Mouse (Mus musculus): Measurements from ENCODE around the gene Slc25a31. TPM values are rescaled to one million over a fixed set of nuclear protein-coding genes. Genes with fewer than 3 reads are reported as not detected.

The Slc25a31 gene
- polyA plus RNA-seq, 1 experiment from 2014 or later = 0.34 TPM

- Histone ChIP-seq H3K9ac (replicated peaks) (peak within 1 kb of the TSS; percentile 87), H3K27ac (peak within 1 kb of the TSS; percentile 93), H3K9me3 (no peaks in the 10 kb centered on the region), H3K4me1 (replicated peaks) (peaks cover 19% of the 10 kb centered on the region), H3K36me3 (no peaks in the 10 kb centered on the region), H3K4me2 (replicated peaks) (peak within 1 kb of the TSS; percentile 77), H3K27me3 (0 out of 2 replicates have a peak, but pooled peaks cover 3% of the 10 kb centered on the region), H3K4me3 (replicated peaks) (peak within 1 kb of the TSS; percentile 82)
- ATAC-seq = no peak
- WGBS = 14% methylated on average over 16 of the region's 16 CpGs
Measured at GRCm38 (mm10) chr3:40744024-40744835, 35.6 kb downstream of the Slc25a31 start, which contains the start of gene Hspa4l. Gene Hspa4l (plus strand): TSS chr3:40744495.

- Histone ChIP-seq H3K4me3 (replicated peaks) (peak overlapping the region; percentile 82), H3K9me3 (no peaks in the 10 kb centered on the region), H3K4me2 (replicated peaks) (peak overlapping the region; percentile 77), H3K27me3 (0 out of 2 replicates have a peak, but pooled peaks cover 3% of the 10 kb centered on the region), H3K9ac (replicated peaks) (peak overlapping the region; percentile 87), H3K27ac (peak overlapping the region; percentile 93), H3K36me3 (no peaks in the 10 kb centered on the region), H3K4me1 (replicated peaks) (peaks cover 19% of the 10 kb centered on the region)
- under 1% methylated on average over 33 of the region's 93 CpGs for WGBS
- peak; percentile 97 for ATAC-seq
Measured at GRCm38 (mm10) chr3:40744836-40745660, 36.4 kb downstream of the Slc25a31 start.

GRCm38 (mm10) chr3:40745661-40746547 lies 37.2 kb downstream of the Slc25a31 start:
- Histone ChIP-seq H3K36me3 (no peaks in the 10 kb centered on the region), H3K27ac (peak overlapping the region; percentile 93), H3K9me3 (no peaks in the 10 kb centered on the region), H3K4me2 (replicated peaks) (peak overlapping the region; percentile 77), H3K9ac (replicated peaks) (peak overlapping the region; percentile 87), H3K4me1 (replicated peaks) (peaks cover 19% of the 10 kb centered on the region), H3K4me3 (replicated peaks) (peak overlapping the region; percentile 82), H3K27me3 (0 out of 2 replicates have a peak, but pooled peaks cover 3% of the 10 kb centered on the region)
- under 1% methylated on average over 37 of the region's 37 CpGs for WGBS
- ATAC-seq = no peak

- H3K4me2 ChIP-seq (replicated peaks) = no peak overlapping the region
- H3K36me3 ChIP-seq = peaks cover 61% of the 10 kb centered on the region
- H3K27ac ChIP-seq = no peak overlapping the region
- ATAC-seq = no peak
- 91% methylated on average over 3 of the region's 3 CpGs for WGBS
- H3K9me3 ChIP-seq = no peaks in the 10 kb centered on the region
- no peaks in the 10 kb centered on the region for H3K27me3 ChIP-seq
- no peak overlapping the region for H3K9ac ChIP-seq (replicated peaks)
- no peak overlapping the region for H3K4me3 ChIP-seq (replicated peaks)
- H3K4me1 ChIP-seq (replicated peaks) = no peaks in the 10 kb centered on the region
Measured at GRCm38 (mm10) chr3:40760746-40761145, 52.1 kb downstream of the Slc25a31 start.

GRCm38 (mm10) chr3:40761312-40761711 lies 52.7 kb downstream of the Slc25a31 start:
- no peak for ATAC-seq
- Histone ChIP-seq H3K4me1 (replicated peaks) (no peaks in the 10 kb centered on the region), H3K27ac (no peak overlapping the region), H3K27me3 (no peaks in the 10 kb centered on the region), H3K36me3 (peaks cover 61% of the 10 kb centered on the region), H3K4me3 (replicated peaks) (no peak overlapping the region), H3K9ac (replicated peaks) (no peak overlapping the region), H3K9me3 (no peaks in the 10 kb centered on the region), H3K4me2 (replicated peaks) (no peak overlapping the region)
- 92% methylated on average over 2 of the region's 2 CpGs for WGBS

Other genes with a start within 250 kb of the Slc25a31 start
- 3.2 and 4.2 TPM in 2 replicates for gene Intu, start 177.6 kb upstream of the Slc25a31 start, polyA plus RNA-seq (2015; fragmentation: Nextera tagmentation; extraction: Ambion mirVana)
- 55.6 and 60.1 TPM in 2 replicates for gene Hspa4l, start 35.6 kb downstream of the Slc25a31 start, polyA plus RNA-seq (2015; fragmentation: Nextera tagmentation; extraction: Ambion mirVana)
- gene Plk4, start 91.2 kb downstream of the Slc25a31 start, polyA plus RNA-seq (2015; fragmentation: Nextera tagmentation; extraction: Ambion mirVana) = 23.2 and 24.1 TPM in 2 replicates
- 11.7 and 12.2 TPM in 2 replicates for gene Mfsd8, start 138.0 kb downstream of the Slc25a31 start, polyA plus RNA-seq (2015; fragmentation: Nextera tagmentation; extraction: Ambion mirVana)
- gene Abhd18, start 138.1 kb downstream of the Slc25a31 start, polyA plus RNA-seq (2015; fragmentation: Nextera tagmentation; extraction: Ambion mirVana) = 13.2 and 18.6 TPM in 2 replicates
- 0.22 and 0.49 TPM in 2 replicates for gene 1700034I23Rik, start 193.7 kb downstream of the Slc25a31 start, polyA plus RNA-seq (2015; fragmentation: Nextera tagmentation; extraction: Ambion mirVana)
- gene Larp1b, start 241.0 kb downstream of the Slc25a31 start, polyA plus RNA-seq (2015; fragmentation: Nextera tagmentation; extraction: Ambion mirVana) = 2.4 and 2.6 TPM in 2 replicates